Mouse (Mus musculus) megakaryocyte progenitor cell, adult 5-6 weeks (primary cell): ENCODE data around the gene Uso1. TPM values are rescaled to one million over a fixed set of nuclear protein-coding genes. Genes with fewer than 3 reads are reported as not detected.

ENCODE experiments used
- ATAC-seq: replicated peaks from 2 replicates; pipeline ENCODE4 v1.8.0; 2016; ENCODE audit warnings: mild to moderate bottlenecking, moderate TSS enrichment, inconsistent platforms; ENCODE audit not compliant: poor library complexity
- total RNA-seq, 2 experiments: library from RNA; stranded (forward) in 1 of 2; stranded (reverse) in 1 of 2; fragments of 157-497, 149-512 nt in 1 of 2; fragments of 200-1000 nt in 1 of 2; gene quantifications; 2 replicates each; pipeline versions ENCODE4 v1.2.3 to v1.2.4; 2015 to 2017

Gene Uso1
- total RNA-seq (2015) (56.2 and 56.6 TPM in 2 replicates), total RNA-seq (2017) (22.5 and 23.5 TPM in 2 replicates)

DNA sequence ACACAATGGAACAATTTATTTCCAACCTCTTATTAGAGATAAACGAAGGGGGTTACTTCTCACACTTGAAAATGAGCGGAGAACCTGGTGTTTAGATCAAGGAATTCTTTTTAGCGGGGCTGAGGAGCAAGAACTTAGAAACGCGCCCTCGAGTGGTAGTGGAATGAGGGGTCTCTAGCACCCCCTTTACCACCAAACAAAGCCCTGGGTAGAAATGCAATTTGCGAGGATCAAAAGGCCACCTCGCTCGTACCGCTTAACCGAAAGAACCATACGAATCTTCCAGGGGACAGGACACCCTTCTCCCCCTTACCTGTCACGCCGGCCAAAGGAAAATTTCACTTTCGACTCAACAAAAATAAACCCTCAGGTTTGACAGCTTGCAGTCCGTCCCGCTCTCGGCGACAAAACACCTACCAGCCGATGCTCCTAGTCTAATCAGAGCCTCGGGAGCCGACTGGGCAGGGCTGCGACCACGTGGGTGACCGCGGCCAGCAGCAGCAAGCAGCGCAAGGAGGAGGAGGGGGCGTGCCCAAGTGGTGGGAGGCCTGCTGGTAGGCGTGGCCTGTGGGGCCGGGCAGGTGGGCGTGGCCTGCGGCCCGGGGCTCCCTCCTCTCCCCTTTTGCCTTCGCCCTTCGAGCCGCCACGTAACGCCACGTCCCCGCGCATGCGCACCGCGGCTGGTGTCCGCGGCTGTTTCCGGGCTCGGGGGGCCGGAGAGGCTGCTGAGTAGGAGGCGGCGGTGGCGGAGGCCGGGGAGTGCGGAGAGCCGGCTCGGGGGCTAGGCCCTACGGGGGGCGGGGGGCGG lies at the start of gene Uso1:
Gene Uso1 (plus strand): TSS at position 700 of the 808 bp plus-strand sequence.
- ATAC-seq, result peak; percentile 92

DNA sequence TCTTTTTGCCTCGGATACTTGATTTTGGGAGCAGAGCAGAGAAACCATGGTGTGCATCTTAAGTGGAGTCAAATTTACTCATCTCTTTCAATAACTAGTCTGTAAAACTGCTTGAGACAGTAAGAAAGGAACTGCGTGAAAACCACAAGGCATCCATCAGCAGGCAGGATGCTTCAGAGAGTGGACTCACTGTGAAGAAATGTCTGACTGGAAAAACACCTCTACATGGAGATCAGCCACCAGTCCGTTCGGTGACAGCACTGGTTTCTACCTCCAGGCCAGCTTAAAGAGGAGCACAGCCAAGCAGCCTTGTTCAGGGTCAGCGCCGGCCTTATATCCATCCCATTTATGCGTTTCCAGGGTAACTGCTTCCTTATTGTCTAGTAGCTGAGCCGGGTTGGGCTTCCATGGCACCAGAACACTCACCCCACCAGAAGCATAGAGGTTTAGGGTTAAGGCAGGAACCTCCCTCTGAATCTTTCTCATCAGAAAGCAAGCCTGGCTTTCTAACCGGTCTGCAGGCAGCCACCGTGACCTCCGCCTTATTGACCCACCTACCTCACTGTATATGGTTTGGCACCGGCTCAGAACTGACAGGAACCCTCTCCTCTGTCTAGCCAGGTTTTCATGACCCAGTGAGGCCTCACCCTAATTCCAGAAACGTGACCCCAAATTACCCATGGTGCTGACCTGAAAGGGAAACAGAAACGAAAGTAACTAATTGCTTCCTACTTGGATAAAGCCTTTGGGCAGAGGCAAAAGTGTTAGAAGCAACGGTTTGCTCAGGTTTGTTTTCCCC lies 44.3 kb upstream of the Uso1 start:
- ATAC-seq, result peak; percentile 62

DNA sequence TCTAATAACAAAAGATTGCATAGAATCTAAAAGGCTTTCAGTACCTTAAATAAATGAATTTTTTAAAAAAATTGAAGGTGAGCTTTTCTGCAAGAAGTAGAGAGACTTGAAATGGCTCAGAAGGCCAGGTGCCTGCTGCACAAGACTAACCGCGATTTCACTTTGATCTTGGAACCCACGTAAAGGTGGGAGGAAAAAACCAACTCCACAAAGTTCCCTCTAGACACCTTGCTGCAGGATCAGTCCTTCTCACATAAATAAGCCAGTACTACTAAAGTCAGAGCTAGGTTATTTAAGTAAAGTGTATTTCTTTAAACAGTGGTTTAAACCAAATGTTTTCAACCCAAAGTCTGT lies 43.7 kb upstream of the Uso1 start:
- ATAC-seq, result no peak

DNA sequence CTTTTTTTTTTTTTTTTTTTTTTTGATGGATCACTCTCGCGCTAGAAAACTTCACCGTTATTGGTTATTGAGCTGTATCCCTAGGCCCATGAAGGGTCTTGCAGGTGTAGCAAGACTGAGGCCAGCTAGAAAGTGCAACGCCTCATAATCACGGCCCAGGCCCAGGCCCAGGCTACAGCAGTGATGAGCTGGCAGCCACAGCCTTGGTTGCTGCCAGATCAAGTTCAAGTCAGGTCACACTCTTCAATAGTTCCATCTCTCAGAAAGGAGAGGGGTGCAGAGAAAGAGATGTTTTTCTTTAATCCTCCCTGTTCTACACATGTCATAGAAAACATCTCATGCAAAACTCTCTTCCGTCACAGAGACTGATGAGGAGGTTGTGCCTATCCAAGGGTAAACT lies 41.0 kb upstream of the Uso1 start:
- no peak for ATAC-seq

DNA sequence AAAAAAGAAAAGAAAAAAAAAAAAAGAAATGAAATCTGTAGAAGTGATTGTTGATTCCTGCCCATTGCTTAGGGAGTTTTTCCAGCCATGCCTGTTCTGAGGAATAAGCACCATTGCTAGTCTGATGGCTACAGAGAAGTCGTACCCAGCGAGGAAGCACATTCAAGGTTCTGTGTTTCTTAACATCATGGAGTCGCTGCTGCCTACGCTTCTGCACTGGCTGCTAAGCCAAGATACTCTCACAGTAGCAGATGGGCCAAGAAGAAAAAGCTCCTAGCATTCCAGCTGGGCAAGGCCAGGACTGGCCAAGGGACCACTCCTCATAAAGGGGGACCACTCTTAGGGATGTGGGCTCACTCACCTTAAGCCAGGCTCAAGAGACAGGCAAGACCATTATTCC lies 40.0 kb upstream of the Uso1 start:
- no peak for ATAC-seq

DNA sequence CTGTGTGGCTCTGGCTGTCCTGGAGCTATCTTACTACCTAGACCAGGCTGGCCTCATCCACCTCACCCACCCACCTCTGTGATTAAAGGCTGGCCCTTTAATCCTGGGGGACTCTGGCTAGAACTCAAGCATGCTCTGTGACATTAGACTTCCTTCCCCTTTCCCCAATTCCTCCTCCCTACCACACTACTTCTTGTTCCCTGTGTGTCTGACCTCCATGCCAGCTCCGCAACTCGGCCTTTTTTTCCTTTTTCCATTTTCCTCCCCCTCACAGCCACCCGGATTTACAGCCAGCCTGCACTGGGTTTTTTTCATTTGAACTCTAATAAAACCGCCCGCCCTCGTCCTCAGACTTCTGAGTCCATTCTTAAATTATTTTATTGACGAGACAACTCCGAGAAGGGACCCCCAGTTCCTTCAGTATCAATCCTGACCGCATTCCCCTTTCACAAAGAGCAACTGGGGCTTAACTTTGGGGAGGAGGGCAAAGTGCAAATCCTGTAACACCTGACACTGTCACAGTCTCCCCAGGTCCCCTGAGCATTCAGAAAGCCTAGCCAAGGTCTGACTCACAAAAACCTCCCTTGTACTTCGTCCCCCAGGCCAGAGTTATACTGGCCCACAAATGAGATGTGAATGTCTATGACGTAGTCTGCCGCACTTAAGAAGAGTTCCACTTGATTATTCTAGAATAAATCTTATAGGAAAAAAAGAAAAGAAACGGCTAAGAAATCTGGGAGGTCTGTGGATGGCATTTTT lies 39.2 kb upstream of the Uso1 start:
- peak; percentile 80 for ATAC-seq

DNA sequence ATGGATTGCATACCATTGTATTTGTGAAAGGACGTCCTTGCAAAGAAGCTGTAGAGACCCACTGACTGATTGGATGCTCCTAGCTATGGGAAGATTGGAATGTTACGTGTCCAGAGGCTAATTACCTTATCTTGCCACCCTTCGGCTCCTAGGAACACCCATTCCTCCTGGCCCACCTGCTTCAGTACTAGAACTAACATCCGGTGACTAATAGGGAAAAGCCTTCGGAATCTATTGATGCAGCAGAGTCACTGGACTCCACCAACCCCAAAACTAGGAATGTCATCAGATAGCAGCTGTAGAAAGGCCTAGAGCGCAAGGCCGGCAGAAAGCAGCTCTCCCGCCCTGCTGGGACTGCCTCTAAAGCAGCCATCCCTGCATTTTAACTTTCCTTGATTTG lies 36.1 kb upstream of the Uso1 start:
- no peak for ATAC-seq

DNA sequence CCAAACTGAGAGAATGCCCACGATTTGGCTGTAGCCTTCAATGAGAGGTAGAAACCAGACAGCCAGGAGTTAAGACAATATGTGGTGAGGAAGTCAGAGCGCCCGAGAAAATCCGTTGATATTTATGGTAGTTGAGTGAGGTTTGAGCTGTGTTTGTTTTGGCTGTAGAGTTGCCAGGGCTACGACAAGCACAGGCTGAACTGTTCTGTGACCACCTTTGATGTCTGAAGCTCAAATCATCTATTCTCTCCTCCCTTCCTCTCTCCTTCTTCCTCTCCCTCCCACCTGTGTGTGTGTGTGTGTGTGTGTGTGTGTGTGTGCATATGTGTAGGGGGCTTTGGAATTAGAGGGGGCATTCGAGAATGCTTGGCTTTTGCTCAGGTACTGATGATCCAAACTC lies 34.7 kb upstream of the Uso1 start:
- no peak for ATAC-seq

DNA sequence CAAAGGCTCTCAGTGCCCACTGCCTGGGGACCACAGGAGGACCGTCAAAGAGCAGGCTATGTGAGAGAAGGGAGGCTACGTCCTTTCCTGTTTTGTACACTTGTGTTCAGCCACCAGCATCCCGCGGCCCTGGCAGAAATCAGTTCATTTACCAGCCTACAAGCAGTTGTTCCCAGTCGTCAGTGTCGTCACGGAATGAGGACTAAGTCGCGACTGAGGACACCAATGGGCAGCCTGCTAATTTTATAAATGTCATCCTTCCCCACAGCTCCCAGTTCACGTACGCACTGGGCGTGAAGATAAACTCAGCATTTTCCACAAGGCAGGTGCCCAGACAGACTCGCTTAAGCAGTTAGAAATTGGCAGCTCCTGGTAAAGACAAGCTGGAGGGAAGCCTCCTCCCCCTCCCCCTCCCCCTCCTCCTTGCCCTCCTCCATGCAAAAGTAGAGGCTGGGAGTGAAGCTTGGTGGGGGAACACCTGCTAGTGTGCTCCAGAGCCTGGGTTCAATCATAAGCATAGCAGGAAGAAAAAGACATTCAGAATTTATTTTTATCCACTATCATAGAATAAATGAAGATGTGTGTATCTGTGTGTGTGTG lies 33.8 kb upstream of the Uso1 start:
- ATAC-seq, result no peak

DNA sequence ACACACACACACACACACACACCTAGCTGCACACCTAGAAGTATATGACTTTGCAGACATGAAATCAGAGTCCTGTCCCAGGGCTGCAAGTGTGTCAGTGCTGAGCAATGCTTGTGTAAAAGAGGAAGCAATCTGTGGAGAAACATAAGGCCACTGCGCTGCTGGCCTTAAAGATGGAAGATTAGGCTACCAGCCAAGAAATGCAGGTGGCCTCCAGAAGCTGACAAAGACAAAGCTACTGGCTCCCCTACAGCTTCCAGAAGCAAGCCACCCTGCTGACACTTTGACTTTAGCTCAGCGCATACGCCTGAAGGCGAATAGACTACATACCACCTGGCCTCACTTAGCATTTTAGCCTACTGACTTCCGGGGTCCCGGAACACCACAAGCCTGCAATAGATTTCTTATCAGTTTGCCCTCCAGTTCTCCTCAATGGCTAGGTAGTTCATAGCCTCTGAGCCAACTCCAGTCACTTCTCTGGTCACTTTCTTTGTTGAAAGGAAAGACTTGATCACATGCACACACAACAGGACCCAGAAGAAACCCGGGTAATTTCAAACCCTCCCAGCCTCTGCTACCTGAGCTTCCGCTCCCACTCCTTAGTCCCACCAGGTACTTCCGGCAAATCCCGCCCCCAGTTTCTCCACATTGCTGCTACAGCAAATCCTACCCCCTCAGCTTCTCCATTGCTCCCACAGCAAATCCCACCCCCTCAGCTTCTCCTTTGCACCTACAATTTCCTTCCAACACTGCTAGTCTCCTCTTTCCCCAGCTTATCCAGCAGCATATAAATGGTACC lies 31.2 kb upstream of the Uso1 start:
- ATAC-seq, result peak; percentile 86

DNA sequence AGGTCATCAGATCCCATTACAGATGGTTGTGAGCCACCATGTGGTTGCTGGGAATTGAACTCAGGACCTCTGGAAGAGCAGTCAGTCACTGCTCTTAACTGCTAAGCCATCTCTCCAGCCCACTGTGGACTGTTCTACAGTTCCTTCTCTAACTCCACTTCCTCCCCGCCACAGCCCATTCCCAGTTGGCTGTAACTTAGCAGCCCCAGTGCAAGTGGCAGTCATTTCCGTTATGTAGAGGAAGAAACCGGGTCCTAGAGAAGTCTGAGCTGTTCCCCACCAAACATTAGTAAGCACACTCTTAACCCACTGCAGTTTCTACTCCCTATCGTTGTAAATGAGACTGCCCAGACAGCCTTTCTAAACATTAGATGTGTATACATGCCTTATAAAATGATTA lies 30.5 kb upstream of the Uso1 start:
- ATAC-seq, result peak; percentile 73

DNA sequence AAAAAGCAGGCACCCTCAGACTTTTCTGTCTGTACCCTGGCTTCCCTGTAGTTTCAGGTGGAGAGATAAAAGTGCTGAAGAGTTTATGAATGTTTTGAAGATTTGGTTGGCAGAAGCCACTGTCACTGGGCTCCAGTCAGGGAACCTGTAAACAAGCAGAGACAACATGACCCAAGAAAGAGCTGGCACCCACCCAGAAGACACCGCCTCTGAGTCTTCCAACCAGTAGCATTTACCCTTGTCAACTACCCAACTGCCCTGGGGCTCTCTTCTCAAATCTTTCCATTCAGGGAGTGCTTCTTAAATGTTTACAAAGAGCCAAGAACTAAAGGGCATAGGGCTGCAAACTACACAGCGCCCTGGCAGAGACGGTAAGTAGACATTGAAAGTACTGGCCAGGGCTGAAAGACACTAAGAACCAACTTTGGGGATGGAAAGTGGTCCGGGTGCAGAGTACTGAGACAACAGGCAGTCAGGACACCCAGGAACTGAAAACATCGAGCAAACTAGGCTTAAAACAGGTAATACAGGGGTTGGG lies 26.9 kb upstream of the Uso1 start:
- no peak for ATAC-seq

DNA sequence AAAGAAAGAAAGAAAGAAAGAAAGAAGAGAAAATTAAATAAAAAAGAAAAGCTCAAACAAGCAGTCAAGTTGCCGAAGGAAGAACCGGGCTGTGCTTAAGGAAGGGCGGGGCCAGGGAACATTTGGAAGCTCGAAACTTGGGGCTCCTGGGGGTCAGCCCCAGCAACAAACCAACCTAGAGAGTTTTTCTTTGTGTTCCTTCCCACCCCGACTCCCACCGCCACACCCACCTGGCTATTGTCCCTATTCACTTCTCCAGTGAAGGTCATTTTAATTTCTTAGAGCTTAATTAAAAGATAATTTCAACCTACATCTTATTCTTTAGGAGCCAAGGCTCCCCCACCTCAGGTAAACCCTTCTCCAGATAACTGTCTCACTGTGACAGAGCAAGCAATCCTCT lies 25.6 kb upstream of the Uso1 start:
- ATAC-seq, result no peak

DNA sequence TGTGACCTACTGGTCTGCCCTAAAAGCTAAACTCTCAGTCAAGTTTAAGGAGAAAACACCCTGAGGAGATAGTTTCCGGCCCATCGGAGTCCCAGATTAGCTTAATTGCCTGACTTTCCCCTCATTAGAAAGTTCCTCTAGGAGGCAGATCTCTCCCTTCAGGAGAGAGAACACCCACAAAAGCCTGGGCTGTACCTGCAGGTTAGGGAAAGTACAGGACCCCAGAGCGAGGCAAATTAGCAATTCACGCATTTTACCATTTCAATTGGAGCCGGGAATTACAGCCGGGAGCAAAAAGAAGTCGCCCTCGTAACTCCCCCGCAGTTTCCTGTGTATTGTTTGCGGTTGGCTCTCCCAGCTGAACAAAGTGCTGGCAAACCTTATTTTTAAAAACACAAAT lies 25.2 kb upstream of the Uso1 start:
- ATAC-seq, result no peak

DNA sequence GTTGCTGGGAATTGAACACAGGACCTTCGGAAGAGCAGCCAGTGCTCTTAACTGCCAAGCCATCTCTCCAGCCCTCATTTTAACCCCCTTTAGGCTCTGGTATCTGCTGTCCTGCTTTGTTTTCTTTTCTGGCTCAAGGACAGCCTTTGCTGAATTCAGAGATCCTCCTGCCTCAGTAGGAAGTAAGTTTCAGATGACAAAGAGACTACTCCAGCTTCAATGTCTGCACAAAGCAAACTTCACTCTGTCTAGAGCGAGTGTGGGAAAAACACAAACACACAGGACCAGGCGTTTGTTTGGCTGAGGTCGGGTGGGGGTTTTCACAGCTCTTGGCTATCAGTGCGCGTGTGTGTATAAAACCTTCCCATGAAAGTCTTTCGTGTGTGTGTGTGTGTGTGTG lies 24.3 kb upstream of the Uso1 start:
- ATAC-seq, result no peak

DNA sequence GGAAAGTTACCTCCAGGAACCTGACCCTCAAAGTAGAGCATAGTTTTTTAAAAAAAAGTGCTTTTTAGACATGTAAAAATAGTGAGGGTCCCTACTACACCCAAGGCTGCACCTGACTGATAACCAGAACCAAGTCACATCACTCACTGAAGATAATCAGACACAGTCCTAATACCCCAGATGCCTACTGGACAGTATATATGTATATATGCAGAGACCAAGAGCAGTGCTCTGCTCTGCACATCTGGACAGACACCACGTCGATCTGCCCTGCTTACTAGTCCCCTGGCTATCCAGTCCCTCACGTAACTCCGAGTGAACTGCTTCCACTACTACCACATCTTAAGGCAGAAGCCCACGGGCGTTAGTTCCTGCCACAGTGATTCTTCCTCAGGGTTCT lies 23.5 kb upstream of the Uso1 start:
- ATAC-seq, result peak; percentile 5; the same call in 1 of the 2 replicates

DNA sequence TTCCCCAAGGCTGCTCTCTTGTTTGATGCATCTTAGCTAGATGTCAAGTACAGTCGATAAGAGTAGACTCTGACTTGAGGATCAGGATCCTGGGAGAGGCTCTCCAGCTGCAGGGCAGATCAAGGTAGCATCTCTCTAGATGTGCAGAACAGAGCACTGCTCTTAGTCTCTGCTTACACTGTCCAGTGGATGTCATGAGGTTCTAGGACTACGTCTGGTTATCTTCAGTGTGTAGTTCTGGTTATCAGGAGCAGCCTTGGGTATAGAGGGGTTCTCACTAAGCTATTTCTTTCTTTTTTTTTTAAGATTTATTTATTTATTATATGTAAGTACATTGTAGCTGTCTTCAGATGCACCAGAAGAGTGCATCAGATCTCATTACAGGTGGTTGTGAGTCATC lies 22.8 kb upstream of the Uso1 start:
- ATAC-seq, result no peak

DNA sequence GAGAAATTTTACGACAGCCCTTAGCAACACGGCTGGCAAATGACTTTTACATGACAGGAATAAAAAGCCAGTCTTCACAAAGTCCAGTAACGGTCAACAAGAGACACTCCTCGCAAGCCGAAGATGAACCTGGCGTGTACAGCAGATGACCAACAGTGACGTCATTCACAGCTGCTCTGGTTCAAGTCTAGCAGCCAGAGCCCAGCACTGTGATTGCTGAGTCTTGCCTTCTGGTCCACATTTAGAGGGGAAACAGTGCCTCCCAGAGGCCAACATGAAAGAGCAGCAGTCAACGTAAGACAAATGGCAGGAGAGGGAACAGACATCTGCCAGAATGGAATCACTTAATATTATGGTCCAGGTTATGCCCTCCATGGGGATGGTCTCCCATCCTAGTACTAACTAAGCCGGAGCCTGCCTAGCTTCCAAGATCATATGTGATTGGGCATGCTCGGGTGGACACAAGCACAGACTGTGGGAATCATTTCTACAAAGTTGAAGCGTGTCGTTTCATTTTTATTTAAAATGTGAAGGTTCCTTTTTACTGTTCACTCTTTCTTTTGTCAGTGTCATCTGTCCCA lies 19.8 kb upstream of the Uso1 start:
- ATAC-seq, result peak; percentile 98

DNA sequence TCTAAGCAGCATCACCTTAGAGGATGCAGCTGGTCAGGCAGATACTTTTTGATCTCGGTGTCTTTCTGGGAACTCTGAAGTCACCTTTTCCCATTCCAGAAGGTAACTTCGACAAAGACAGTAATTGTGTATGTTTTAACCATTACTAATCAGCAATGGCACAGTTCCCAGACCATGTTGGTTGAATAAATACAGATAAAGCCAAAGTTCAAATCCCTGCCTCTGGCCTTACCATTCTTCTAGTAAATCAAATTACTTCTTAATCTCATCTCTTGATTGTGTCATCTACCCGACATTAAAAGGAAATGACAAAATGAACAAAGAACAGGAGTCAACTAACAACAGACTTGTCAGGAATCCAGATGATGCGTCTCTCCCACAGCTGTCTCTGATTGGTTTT lies 16.1 kb upstream of the Uso1 start:
- ATAC-seq, result no peak

DNA sequence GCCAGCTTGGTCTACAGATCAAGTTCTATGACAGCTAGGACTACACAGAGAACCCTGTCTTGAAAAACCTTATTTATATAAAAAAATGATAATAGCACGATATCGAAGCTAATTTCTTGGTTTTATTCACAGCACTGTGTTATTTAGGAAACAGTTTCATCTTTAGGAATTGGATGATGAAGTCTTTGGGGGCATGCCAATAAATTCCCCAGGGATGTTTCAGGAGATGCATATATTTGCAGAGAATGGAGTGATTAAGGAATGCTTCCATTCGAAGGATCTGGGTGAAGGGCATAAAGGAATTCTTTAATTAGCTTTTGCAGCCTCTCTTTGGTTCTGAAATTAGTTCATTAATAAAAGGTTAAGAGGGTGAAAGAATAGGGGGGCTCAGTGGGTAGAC lies 12.3 kb upstream of the Uso1 start:
- no peak for ATAC-seq
